Comparison of ENCODE assay signal across 20 mouse cellular contexts in genomic region chr1:95322219-95322618, GRCm38 (mm10).
"Had no signal": no experiment of that assay in that cellular context is flagged by ENCODE, and none has a peak within 500 bp of the region (broad histone marks: within the 10 kb centered on the region; RNA-seq: fewer than 3 reads in every experiment).

No protein-coding gene starts in this region.

- H3K27ac ChIP-seq: liver, embryonic 13.5 days; liver, embryonic 15.5 days; lung, embryonic 15.5 days; macrophage; neural tube, embryonic 13.5 days had no signal

- H3K27me3 ChIP-seq: liver, embryonic 13.5 days; liver, embryonic 15.5 days; lung, embryonic 15.5 days; megakaryocyte, embryonic 14.5 days; neural tube, embryonic 13.5 days had no signal

- H3K9ac ChIP-seq: liver, embryonic 13.5 days; liver, embryonic 15.5 days; liver, postnatal 0 days; lung, embryonic 15.5 days; neural tube, embryonic 13.5 days had no signal

- H3K4me2 ChIP-seq: liver, embryonic 11.5 days; liver, embryonic 13.5 days; liver, embryonic 15.5 days; lung, embryonic 15.5 days; midbrain, embryonic 11.5 days; neural tube, embryonic 13.5 days had no signal

- ATAC-seq: lung, postnatal 0 days had no signal

- DNase-seq: liver, embryonic 13.5 days; liver, postnatal 0 days; lung, adult 2 months; lung, postnatal 14 days; retina, postnatal 1 day; right cerebral cortex, adult 18-20 months; right cerebral cortex, postnatal 25 days; right cerebral cortex, postnatal 4 days; spleen, adult 18-20 months; thymus, adult 18-20 months; thymus, postnatal 14 days; thymus, postnatal 36 days had no signal

- H3K4me3 ChIP-seq: liver, embryonic 13.5 days; liver, embryonic 15.5 days; lung, embryonic 15.5 days; megakaryocyte, embryonic 14.5 days; neural tube, embryonic 13.5 days had no signal

- H3K9me3 ChIP-seq: liver, embryonic 13.5 days; liver, embryonic 15.5 days; lung, embryonic 15.5 days; neural tube, embryonic 13.5 days had no signal

- H3K4me1 ChIP-seq: liver, embryonic 13.5 days; liver, embryonic 15.5 days; lung, embryonic 15.5 days had no signal
